In the genomic region with DNA sequence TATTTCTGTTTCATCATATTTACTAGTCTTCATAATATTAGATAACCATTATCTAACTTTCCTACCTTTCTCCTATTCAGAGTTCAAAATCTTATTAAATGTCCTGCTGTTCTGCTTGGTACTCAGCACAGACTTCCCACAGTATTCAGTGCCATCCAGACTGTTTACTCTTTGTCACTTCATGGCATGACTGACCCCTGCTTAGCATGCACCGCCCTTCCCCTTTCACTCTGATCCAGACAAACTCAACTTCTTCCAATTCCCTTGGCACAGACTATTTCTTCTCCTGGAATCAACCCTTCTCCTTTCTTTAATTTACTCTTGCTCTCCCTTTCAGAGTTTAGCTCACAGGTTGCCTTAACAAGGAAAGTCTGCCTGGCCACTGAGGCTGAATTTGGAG, we compare ENCODE assay signal across 17 mouse cellular contexts.
"Had no signal": no experiment of that assay in that cellular context is flagged by ENCODE, and none has a peak within 500 bp of the region (broad histone marks: within the 10 kb centered on the region; RNA-seq: fewer than 3 reads in every experiment).

No protein-coding gene starts in this region.

- H3K4me2 ChIP-seq: limb, embryonic 12.5 days; liver, embryonic 13.5 days; lung, embryonic 15.5 days; midbrain, embryonic 13.5 days; neural tube, embryonic 13.5 days had no signal

- ATAC-seq: liver, postnatal 0 days; midbrain, embryonic 13.5 days had no signal

- H3K27ac ChIP-seq: layer of hippocampus, adult 2 months; left cerebral cortex, adult 2 months; limb, embryonic 12.5 days; liver, embryonic 13.5 days; lung, embryonic 15.5 days; macrophage; midbrain, embryonic 13.5 days; neural tube, embryonic 13.5 days had no signal

- H3K9ac ChIP-seq: limb, embryonic 12.5 days; liver, embryonic 13.5 days; liver, postnatal 0 days; lung, embryonic 15.5 days; midbrain, embryonic 13.5 days; neural tube, embryonic 13.5 days had no signal

- H3K4me3 ChIP-seq: layer of hippocampus, adult 2 months; left cerebral cortex, adult 2 months; limb, embryonic 12.5 days; liver, embryonic 13.5 days; lung, embryonic 15.5 days; midbrain, embryonic 13.5 days; neural tube, embryonic 13.5 days had no signal

- H3K27me3 ChIP-seq: limb, embryonic 12.5 days; liver, embryonic 13.5 days; lung, embryonic 15.5 days; midbrain, embryonic 13.5 days; neural tube, embryonic 13.5 days had no signal

- H3K36me3 ChIP-seq: limb, embryonic 12.5 days; liver, embryonic 13.5 days; lung, embryonic 15.5 days; midbrain, embryonic 13.5 days; neural tube, embryonic 13.5 days had no signal

- H3K4me1 ChIP-seq: limb, embryonic 12.5 days; liver, embryonic 13.5 days; lung, embryonic 15.5 days; midbrain, embryonic 13.5 days; neural tube, embryonic 13.5 days had no signal

- H3K9me3 ChIP-seq: limb, embryonic 12.5 days; liver, embryonic 13.5 days; lung, embryonic 15.5 days; midbrain, embryonic 13.5 days; neural tube, embryonic 13.5 days had no signal

- DNase-seq: kidney, adult 18-20 months; kidney, postnatal 10 days; kidney, postnatal 4 days; liver; liver, embryonic 13.5 days; liver, postnatal 0 days; lung, postnatal 14 days; retina, postnatal 1 day; right cerebral cortex, postnatal 25 days; thymus, postnatal 36 days had no signal
